Mouse (Mus musculus) MEL (cell line): ENCODE data around the gene Dlg1. TPM values are rescaled to one million over a fixed set of nuclear protein-coding genes. Genes with fewer than 3 reads are reported as not detected.

Experiments used
- DNase-seq: peaks from one replicate; pipeline ENCODE4 v3.0.0; 2011; ENCODE audit warnings: low read depth, low spot score
- H3K27ac ChIP-seq: 2 replicates; pipeline ENCODE4 v1.5.1; 2012; ENCODE audit warnings: low read depth, mild to moderate bottlenecking, control low read depth, low read length, moderate library complexity; ENCODE audit not compliant: control insufficient read depth
- H3K27me3 ChIP-seq, 2 experiments: fragments of 150-350 bp in 1 of 2; sonication (generic) in 1 of 2; 2 replicates each; pipeline ENCODE4 v1.6.1; 2012; ENCODE audit warnings: low read length in 2 of 2, mild to moderate bottlenecking in 2 of 2, improper control_type of control experiment in 1 of 2, moderate library complexity in 1 of 2; ENCODE audit not compliant: insufficient read depth in 2 of 2, control insufficient read depth in 1 of 2
- H3K36me3 ChIP-seq, 2 experiments: 2 replicates each; pipeline ENCODE4 v1.6.1; 2012 to 2014; ENCODE audit warnings: low read length in 2 of 2, improper control_type of control experiment in 1 of 2, inconsistent platforms in 1 of 2, mild to moderate bottlenecking in 1 of 2; ENCODE audit not compliant: insufficient read depth in 2 of 2, control insufficient read depth in 1 of 2
- H3K4me1 ChIP-seq, 2 experiments: fragments of 150-350 bp in 1 of 2; sonication (generic) in 1 of 2; 2 replicates each; pipeline ENCODE4 v1.6.1; 2012; ENCODE audit warnings: low read length in 2 of 2, improper control_type of control experiment in 1 of 2, mild to moderate bottlenecking in 1 of 2; ENCODE audit not compliant: insufficient read depth in 2 of 2, control insufficient read depth in 1 of 2
- H3K4me3 ChIP-seq, 2 experiments: fragments of 150-350 bp in 1 of 2; sonication (generic) in 1 of 2; 2 replicates each; pipeline ENCODE4 v1.5.1; 2012; ENCODE audit warnings: low read depth in 2 of 2, low read length in 2 of 2, mild to moderate bottlenecking in 2 of 2, moderate library complexity in 2 of 2, control low read depth in 1 of 2, improper control_type of control experiment in 1 of 2; ENCODE audit not compliant: control insufficient read depth in 1 of 2, insufficient read depth in 1 of 2
- H3K79me2 ChIP-seq: 2 replicates; pipeline ENCODE4 v1.6.1; 2012; ENCODE audit warnings: mild to moderate bottlenecking, low read length, moderate library complexity; ENCODE audit not compliant: control insufficient read depth, poor library complexity, insufficient read depth
- H3K9ac ChIP-seq: 2 replicates; pipeline ENCODE4 v1.6.1; 2012; ENCODE audit warnings: low read depth, mild to moderate bottlenecking, control low read depth, low read length, moderate library complexity; ENCODE audit not compliant: control insufficient read depth, poor library complexity, severe bottlenecking
- H3K9me3 ChIP-seq: fragments of 150-350 bp; sonication (generic); replicated peaks from 2 replicates; pipeline ENCODE4 v1.6.1; 2012; ENCODE audit warnings: mild to moderate bottlenecking, low read length, improper control_type of control experiment, moderate library complexity; ENCODE audit not compliant: insufficient read depth
- BHLHE40 ChIP-seq: IDR thresholded peaks from 2 replicates; pipeline ENCODE4 v1.6.1; 2012; ENCODE audit warnings: low read depth, mild to moderate bottlenecking, inconsistent platforms, low read length, improper control_type of control experiment, borderline replicate concordance
- CHD2 ChIP-seq: IDR thresholded peaks from 2 replicates; pipeline ENCODE4 v1.6.1; 2011; ENCODE audit warnings: low read length, improper control_type of control experiment
- CTCF ChIP-seq, 3 experiments: IDR thresholded peaks in 2 of 3; conservative IDR thresholded peaks in 1 of 3; 2 replicates each; pipeline ENCODE4 v1.5.1; 2011 to 2012; ENCODE audit warnings: low read length in 3 of 3, low read depth in 2 of 3, mild to moderate bottlenecking in 2 of 3, improper control_type of control experiment in 1 of 3, inconsistent platforms in 1 of 3, mixed read lengths in 1 of 3, moderate library complexity in 1 of 3; ENCODE audit not compliant: control insufficient read depth in 1 of 3, insufficient read depth in 1 of 3, poor library complexity in 1 of 3, severe bottlenecking in 1 of 3
- E2F4 ChIP-seq: IDR thresholded peaks from 2 replicates; pipeline ENCODE4 v1.6.1; 2011; ENCODE audit warnings: low read depth, low read length, improper control_type of control experiment, borderline replicate concordance
- GATA1 ChIP-seq: IDR thresholded peaks from 2 replicates; pipeline ENCODE4 v1.6.1; 2011; ENCODE audit warnings: low read depth, low read length, improper control_type of control experiment
- HCFC1 ChIP-seq: IDR thresholded peaks from 2 replicates; pipeline ENCODE4 v1.6.1; 2012; ENCODE audit warnings: low read depth, mild to moderate bottlenecking, inconsistent platforms, low read length, improper control_type of control experiment, moderate library complexity
- JUND ChIP-seq: IDR thresholded peaks from 2 replicates; pipeline ENCODE4 v1.6.1; 2011; ENCODE audit warnings: low read depth, mild to moderate bottlenecking, improper control_type of control experiment, low read length
- MAX ChIP-seq: IDR thresholded peaks from 2 replicates; pipeline ENCODE4 v1.6.1; 2011; ENCODE audit warnings: low read length, improper control_type of control experiment
- RAD21 ChIP-seq: IDR thresholded peaks from 2 replicates; pipeline ENCODE4 v1.6.1; 2011; ENCODE audit warnings: mild to moderate bottlenecking, low read depth, low read length, improper control_type of control experiment
- RCOR1 ChIP-seq: IDR thresholded peaks from 2 replicates; pipeline ENCODE4 v1.6.1; 2012; ENCODE audit warnings: low read depth, mild to moderate bottlenecking, inconsistent platforms, low read length, improper control_type of control experiment
- SIN3A ChIP-seq: IDR thresholded peaks from 2 replicates; pipeline ENCODE4 v1.6.1; 2012; ENCODE audit warnings: low read length, improper control_type of control experiment, inconsistent platforms
- SMC3 ChIP-seq: IDR thresholded peaks from 2 replicates; pipeline ENCODE4 v1.6.1; 2011; ENCODE audit warnings: low read depth, low read length, improper control_type of control experiment
- TBP ChIP-seq: IDR thresholded peaks from 2 replicates; pipeline ENCODE4 v1.8.0; 2011; ENCODE audit warnings: low read depth, low read length, improper control_type of control experiment
- USF1 ChIP-seq: IDR thresholded peaks from 2 replicates; pipeline ENCODE4 v1.6.1; 2014; ENCODE audit warnings: low read depth, mild to moderate bottlenecking, inconsistent platforms, low read length, improper control_type of control experiment, moderate library complexity
- ZC3H11A ChIP-seq: IDR thresholded peaks from 2 replicates; pipeline ENCODE4 v1.6.1; 2012; ENCODE audit warnings: low read depth, mild to moderate bottlenecking, inconsistent platforms, low read length, improper control_type of control experiment
- ZKSCAN1 ChIP-seq: IDR thresholded peaks from 2 replicates; pipeline ENCODE4 v1.6.1; 2012; ENCODE audit warnings: low read depth, mild to moderate bottlenecking, inconsistent platforms, low read length, improper control_type of control experiment, moderate library complexity
- ZMIZ1 ChIP-seq: IDR thresholded peaks from 2 replicates; pipeline ENCODE4 v1.6.1; 2012; ENCODE audit warnings: low read depth, mild to moderate bottlenecking, inconsistent platforms, low read length, improper control_type of control experiment, moderate library complexity
- polyA plus RNA-seq, 2 experiments: library from polyadenylated mRNA; stranded (reverse) in 1 of 2; unstranded in 1 of 2; fragments of >175 nt in 1 of 2; fragments of >200 nt in 1 of 2; gene quantifications; 2 replicates each; pipeline versions ENCODE4 v1.2.1 to v1.2.4; 2012; ENCODE audit warnings: low replicate concordance in 2 of 2, low read depth in 1 of 2; ENCODE audit not compliant: insufficient read length in 2 of 2, insufficient read depth in 1 of 2, missing spikeins in 1 of 2
- total RNA-seq: library from RNA; depleted of rRNA; stranded (reverse); fragments of 300-350 nt; gene quantifications from 2 replicates; pipeline ENCODE4 v1.2.3, GENCODE M21; 2012

Gene Dlg1
- total and polyA plus RNA-seq, 3 experiments = 25.7 to 74.6 (median 33.9) TPM

DNA sequence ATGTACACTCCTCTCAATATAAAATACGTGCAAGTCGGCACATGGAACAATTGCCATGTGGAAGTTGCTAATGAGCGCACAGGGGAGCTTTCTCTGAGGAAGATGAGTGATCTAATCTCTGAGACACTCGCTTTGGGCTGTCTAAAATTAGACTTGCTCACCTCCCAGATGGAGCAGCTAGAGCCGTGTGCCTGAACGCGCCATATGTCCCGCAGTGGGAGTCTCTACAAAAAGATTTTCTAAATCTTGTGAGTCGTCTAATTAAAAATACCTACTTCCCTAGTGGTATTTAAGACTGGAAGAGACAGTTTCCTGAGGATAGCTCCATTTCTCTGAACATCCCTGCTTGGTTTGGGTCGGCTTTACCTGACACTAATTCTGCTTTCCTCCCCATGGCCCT lies 213.1 kb downstream of the Dlg1 start:
- H3K4me1 ChIP-seq = 0 out of 4 replicates have a peak, but pooled peaks cover 0 to 3% of the 10 kb centered on the region in 2 experiments
- H3K27me3 ChIP-seq = no peaks in the 10 kb centered on the region
- no peak overlapping the region for H3K4me3 ChIP-seq
- no peaks in the 10 kb centered on the region for H3K79me2 ChIP-seq
- TF ChIP-seq BHLHE40 = no peak
- TF ChIP-seq E2F4 = no peak
- no peak for TF ChIP-seq CHD2
- no peak for TF ChIP-seq JUND
- TF ChIP-seq, all 39 proteins: peak for 0
- no peak for DNase-seq
- Histone ChIP-seq H3K36me3 (peaks cover 0 to 1% of the 10 kb centered on the region in 2 experiments; a peak in 2 of 4 replicates), H3K9me3 (no peaks in the 10 kb centered on the region), H3K9ac (no peak overlapping the region), H3K27ac (no peak overlapping the region)

DNA sequence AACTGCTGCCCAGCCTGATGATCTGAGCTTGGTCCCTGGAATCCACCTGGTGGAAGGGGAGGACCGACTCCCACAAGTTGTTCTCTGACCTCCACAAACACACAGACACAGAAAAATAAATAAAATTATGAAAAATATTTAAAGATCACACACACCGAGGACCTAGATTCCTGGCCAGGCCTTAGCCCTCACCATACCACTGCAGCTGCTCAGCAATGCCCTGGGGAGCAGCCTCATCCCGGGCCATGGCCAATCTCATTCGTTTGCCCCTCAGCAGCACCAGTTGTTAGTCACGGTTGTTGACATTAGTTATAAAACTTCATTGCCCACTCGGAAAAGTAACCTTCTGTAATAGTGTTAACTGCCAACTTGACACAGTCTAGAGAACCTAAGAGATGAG lies 214.8 kb downstream of the Dlg1 start:
- H3K4me1 ChIP-seq = peaks cover 0 to 6% of the 10 kb centered on the region in 2 experiments; a peak in 1 of 4 replicates
- H3K9ac ChIP-seq = no peak overlapping the region
- H3K27ac ChIP-seq = no peak overlapping the region
- no peaks in the 10 kb centered on the region for H3K9me3 ChIP-seq
- no peaks in the 10 kb centered on the region for H3K27me3 ChIP-seq
- H3K36me3 ChIP-seq = no peaks in the 10 kb centered on the region
- no peaks in the 10 kb centered on the region for H3K79me2 ChIP-seq
- DNase-seq = no peak
- no peak for TF ChIP-seq RCOR1
- TF ChIP-seq GATA1 = no peak
- TF ChIP-seq USF1 = no peak
- no peak for TF ChIP-seq JUND
- TF ChIP-seq TBP = no peak
- TF ChIP-seq SIN3A = no peak
- H3K4me3 ChIP-seq = no peak overlapping the region

DNA sequence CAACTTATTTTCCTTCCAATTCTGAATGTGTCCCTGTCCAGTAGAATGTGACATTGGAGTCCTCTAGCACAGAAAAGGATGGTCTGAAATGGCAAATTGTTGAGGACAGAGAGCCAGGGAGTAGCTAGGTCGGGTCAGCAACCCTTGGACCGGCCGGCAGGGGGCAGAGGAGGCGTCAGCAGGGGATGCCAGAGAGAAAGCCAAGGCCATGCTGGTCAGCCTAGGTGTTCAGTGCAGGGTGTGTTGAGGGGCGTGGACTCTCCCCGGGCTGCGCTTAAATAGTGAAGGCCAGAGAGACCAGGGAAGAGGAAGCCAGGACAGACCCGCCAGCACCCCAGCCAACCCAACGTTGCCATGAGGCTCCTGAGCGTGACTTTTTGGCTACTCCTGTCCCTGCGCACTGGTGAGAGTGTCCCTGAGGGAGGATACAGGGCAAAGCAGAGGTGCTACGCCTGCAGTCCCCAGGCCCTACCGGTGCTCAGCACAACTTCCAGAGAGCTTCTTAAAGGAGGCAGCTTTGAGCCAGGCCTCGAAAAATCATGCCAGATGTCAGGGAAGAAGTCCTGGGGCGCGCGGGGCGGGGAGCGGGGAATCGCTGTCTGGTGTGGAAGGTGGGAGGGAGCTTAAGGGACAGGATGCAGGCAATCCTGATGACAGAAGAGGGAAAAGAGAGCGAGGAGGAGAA lies 215.5 kb downstream of the Dlg1 start, which contains the start of gene Meltf:
TSS of gene Meltf (plus strand) at position 238 of the 685 bp plus-strand sequence.
- H3K36me3 ChIP-seq = no peaks in the 10 kb centered on the region
- peak; percentile 57 for DNase-seq
- H3K4me1 ChIP-seq = peaks cover 0 to 13% of the 10 kb centered on the region in 2 experiments; a peak in 2 of 4 replicates
- TF ChIP-seq ZKSCAN1 = no peak
- peak; percentile 73 to 91 (median 78) for TF ChIP-seq CTCF (IDR thresholded peaks at IDR 0.05 in 2 of 3, conservative IDR thresholded peaks at IDR 0.05 in 1 of 3; ENCODE audit: control insufficient read depth in 1 of 3, insufficient read depth in 1 of 3, low read depth in 2 of 3, low read length in 3 of 3, poor library complexity in 1 of 3, severe bottlenecking in 1 of 3)
- TF ChIP-seq JUND = no peak
- no peak for TF ChIP-seq HCFC1
- TF ChIP-seq MAX = no peak
- TF ChIP-seq ZMIZ1 = no peak
- TF ChIP-seq SMC3 = peak; percentile 79
- TF ChIP-seq ZC3H11A = 0 out of 2 replicates have a peak, but pooled peaks have one; percentile 31
- peak; percentile 61 for TF ChIP-seq RAD21
- no peak for TF ChIP-seq CHD2
- TF ChIP-seq, all 39 proteins: peak for 4
- Histone ChIP-seq H3K79me2 (no peaks in the 10 kb centered on the region), H3K27me3 (no peaks in the 10 kb centered on the region), H3K9ac (no peak within 1 kb of the TSS), H3K9me3 (no peaks in the 10 kb centered on the region), H3K27ac (no peak within 1 kb of the TSS), H3K4me3 (no peak within 1 kb of the TSS)
